Mouse (Mus musculus) liver, embryonic 14.5 days (tissue): ENCODE measurements at regions not wholly inside any gene's neighbourhood (a gene's known extent, or its start where the extent isn't known, plus 50 kb on each side); places are given as distances from the start of the nearest gene placed in this dataset.

Experiments used
- CTCF ChIP-seq: IDR thresholded peaks from 2 replicates; pipeline ENCODE4 v1.5.1; 2016; ENCODE audit warnings: antibody characterized with exemption, low read depth, control low read depth
- EP300 ChIP-seq: IDR thresholded peaks from 2 replicates; pipeline ENCODE4 v1.6.1; 2016; ENCODE audit warnings: antibody characterized with exemption, low read depth

DNA sequence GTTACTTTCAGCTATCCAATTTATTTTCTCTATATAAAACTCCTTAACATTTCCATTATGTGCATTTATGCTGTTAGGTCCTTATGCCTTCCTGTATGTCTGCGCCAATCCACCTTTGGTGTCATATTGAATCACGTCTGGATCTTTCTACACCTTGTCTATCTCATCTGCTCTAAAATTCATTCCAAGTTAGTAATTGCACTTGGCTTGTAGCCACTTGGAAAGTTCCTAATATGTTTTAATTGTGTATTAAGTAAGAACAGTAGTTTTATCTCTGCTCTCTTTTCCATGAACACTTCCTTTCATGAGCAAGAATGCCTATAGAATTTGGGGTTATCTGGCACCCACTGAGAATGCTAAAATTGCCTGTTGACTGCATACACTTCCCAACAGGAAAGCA is 1205.6 kb downstream of the Zpld1 start:
- TF ChIP-seq CTCF (no peak), EP300 (no peak)
